Mouse (Mus musculus): ENCODE results near the gene Sema7a. TPM values are rescaled to one million over a fixed set of nuclear protein-coding genes. Genes with fewer than 3 reads are reported as not detected.

The Sema7a gene
- polyA plus RNA-seq, 1 experiment from 2014 or later: 0.34 TPM

DNA sequence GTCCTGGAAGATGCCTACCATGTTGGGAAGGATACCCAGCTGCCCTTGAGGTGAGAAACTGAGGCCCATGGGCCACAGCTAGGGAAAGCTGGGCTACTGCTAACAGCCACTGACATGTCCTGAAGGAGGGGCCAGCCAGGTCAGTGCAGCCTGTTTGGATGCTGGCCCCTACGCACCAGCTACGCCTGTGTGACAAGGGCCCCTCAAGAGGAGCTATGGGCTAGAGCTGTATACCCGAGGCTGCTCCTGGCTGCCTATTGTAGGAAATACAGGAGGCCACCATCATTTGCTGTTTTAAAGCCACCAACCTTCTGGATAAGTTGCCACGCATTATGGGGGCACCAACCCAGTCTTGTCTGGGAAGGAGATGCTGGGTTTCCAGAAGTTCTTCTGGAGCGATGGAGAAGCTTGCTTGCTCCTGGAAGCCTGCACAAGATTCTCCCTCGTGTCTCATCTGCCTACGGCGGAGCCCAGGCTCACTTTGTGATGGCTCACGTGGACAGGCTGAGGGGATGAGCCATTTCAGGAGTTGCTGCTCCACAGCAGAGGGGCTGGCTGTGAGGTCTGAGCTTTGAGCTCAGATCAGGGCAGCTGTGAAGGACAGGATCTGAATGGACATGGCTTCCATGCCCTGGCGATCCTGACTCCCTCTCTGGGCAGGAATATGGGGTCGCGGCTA lies 68.6 kb downstream of the Sema7a start:
- WGBS: 66% methylated on average over 12 of the region's 12 CpGs
- no peak overlapping the region for H3K4me2 ChIP-seq (ENCODE audit: low read depth, low read length)
- no peak overlapping the region for H3K4me3 ChIP-seq (replicated peaks; ENCODE audit: low read length)
- H3K27me3 ChIP-seq (ENCODE audit: control insufficient read depth, insufficient read depth, low read length): no peaks in the 10 kb centered on the region
- no peaks in the 10 kb centered on the region for H3K36me3 ChIP-seq (ENCODE audit: control insufficient read depth, insufficient read depth, low read length)
- no peak for ATAC-seq (ENCODE audit: insufficient read depth, low FRiP score)
- no peaks in the 10 kb centered on the region for H3K4me1 ChIP-seq (ENCODE audit: control insufficient read depth, insufficient read depth, low read length)
- no peak overlapping the region for H3K9ac ChIP-seq (ENCODE audit: low read length)
- H3K27ac ChIP-seq (ENCODE audit: low read length): no peak overlapping the region
- no peaks in the 10 kb centered on the region for H3K9me3 ChIP-seq (replicated peaks; ENCODE audit: control insufficient read depth, low read length)

DNA sequence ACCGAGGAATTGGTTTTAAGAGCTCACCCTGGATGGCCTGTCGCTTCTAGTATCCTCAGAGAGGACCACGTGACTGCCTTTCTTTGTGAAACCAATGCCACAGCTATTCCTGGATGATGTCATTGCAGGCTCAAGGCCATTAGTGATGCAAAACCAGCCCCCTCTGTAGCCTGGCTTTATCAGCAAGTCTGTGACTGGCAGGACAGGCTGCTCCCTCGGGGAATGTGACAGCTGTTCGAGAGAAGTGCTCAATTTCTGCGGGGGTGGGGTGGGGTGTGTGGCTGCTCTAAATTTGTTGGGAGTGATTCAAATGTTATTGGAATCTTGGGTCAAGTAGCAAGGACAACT lies 69.1 kb downstream of the Sema7a start:
- H3K4me3 ChIP-seq (replicated peaks; ENCODE audit: low read length): no peak overlapping the region
- H3K27me3 ChIP-seq (ENCODE audit: control insufficient read depth, insufficient read depth, low read length): no peaks in the 10 kb centered on the region
- no peaks in the 10 kb centered on the region for H3K4me1 ChIP-seq (ENCODE audit: control insufficient read depth, insufficient read depth, low read length)
- WGBS: 7% methylated on average over 6 of the region's 6 CpGs
- no peaks in the 10 kb centered on the region for H3K36me3 ChIP-seq (ENCODE audit: control insufficient read depth, insufficient read depth, low read length)
- no peak overlapping the region for H3K27ac ChIP-seq (ENCODE audit: low read length)
- no peak overlapping the region for H3K4me2 ChIP-seq (ENCODE audit: low read depth, low read length)
- H3K9ac ChIP-seq (ENCODE audit: low read length): no peak overlapping the region
- no peaks in the 10 kb centered on the region for H3K9me3 ChIP-seq (replicated peaks; ENCODE audit: control insufficient read depth, low read length)
- peak; percentile 50; the same call in 1 of the 2 replicates for ATAC-seq (ENCODE audit: insufficient read depth, low FRiP score)

DNA sequence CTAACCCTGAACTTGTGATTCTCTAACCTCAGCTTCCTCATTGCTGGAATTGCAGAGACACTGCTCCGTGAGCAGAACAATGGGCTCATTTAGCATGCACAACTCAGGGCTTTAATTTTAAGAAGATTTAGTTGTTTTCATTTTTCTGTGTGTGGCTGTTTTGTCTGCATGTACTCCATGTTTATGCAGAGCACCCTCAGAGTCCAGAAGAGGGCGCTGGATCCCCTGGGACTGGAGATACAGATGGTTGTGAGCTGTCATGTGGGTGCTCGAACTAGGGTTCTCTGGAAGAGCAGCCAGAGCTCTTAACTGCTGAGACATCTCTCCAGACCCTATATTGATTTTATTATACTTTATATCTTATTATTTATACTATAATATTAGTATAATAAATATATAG lies 69.7 kb downstream of the Sema7a start:
- Histone ChIP-seq H3K9ac (ENCODE audit: low read length) (no peak overlapping the region), H3K4me2 (ENCODE audit: low read depth, low read length) (no peak overlapping the region), H3K36me3 (ENCODE audit: control insufficient read depth, insufficient read depth, low read length) (no peaks in the 10 kb centered on the region), H3K27ac (ENCODE audit: low read length) (no peak overlapping the region), H3K4me3 (replicated peaks; ENCODE audit: low read length) (no peak overlapping the region), H3K27me3 (ENCODE audit: control insufficient read depth, insufficient read depth, low read length) (no peaks in the 10 kb centered on the region), H3K9me3 (replicated peaks; ENCODE audit: control insufficient read depth, low read length) (no peaks in the 10 kb centered on the region), H3K4me1 (ENCODE audit: control insufficient read depth, insufficient read depth, low read length) (no peaks in the 10 kb centered on the region; the same call in 1 of the 2 replicates)
- ATAC-seq (ENCODE audit: insufficient read depth, low FRiP score): no peak
- WGBS: 60% methylated on average over 3 of the region's 3 CpGs

DNA sequence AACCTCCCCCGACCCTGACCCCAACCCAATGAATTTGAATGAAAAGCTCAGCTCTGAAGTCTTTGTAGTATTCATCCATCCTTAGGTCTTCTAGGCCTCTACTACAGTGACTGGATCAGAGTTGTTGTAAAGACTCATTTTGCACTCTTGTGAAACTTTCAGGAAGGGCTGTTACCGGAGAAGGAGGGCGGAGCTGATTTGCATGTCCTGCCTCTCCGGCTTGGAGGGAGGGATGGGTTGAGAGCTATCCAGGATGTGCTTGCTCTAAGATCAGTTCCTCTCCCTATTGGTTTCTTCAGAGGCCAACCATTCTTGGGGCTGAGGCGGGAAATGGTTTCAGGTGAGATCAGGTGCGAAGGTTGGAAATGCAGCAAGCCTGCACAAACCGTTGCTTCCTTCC lies 71.1 kb downstream of the Sema7a start:
- H3K9ac ChIP-seq (ENCODE audit: low read length): no peak overlapping the region
- no peaks in the 10 kb centered on the region for H3K27me3 ChIP-seq (ENCODE audit: control insufficient read depth, insufficient read depth, low read length)
- H3K27ac ChIP-seq (ENCODE audit: low read length): no peak overlapping the region
- H3K4me3 ChIP-seq (replicated peaks; ENCODE audit: low read length): no peak overlapping the region
- ATAC-seq (ENCODE audit: insufficient read depth, low FRiP score): no peak
- no peaks in the 10 kb centered on the region for H3K36me3 ChIP-seq (ENCODE audit: control insufficient read depth, insufficient read depth, low read length)
- whole genome bisulfite sequencing: 38% methylated on average over 7 of the region's 7 CpGs
- no peaks in the 10 kb centered on the region for H3K9me3 ChIP-seq (replicated peaks; ENCODE audit: control insufficient read depth, low read length)
- H3K4me1 ChIP-seq (ENCODE audit: control insufficient read depth, insufficient read depth, low read length): no peaks in the 10 kb centered on the region; the same call in 1 of the 2 replicates
- H3K4me2 ChIP-seq (ENCODE audit: low read depth, low read length): no peak overlapping the region

DNA sequence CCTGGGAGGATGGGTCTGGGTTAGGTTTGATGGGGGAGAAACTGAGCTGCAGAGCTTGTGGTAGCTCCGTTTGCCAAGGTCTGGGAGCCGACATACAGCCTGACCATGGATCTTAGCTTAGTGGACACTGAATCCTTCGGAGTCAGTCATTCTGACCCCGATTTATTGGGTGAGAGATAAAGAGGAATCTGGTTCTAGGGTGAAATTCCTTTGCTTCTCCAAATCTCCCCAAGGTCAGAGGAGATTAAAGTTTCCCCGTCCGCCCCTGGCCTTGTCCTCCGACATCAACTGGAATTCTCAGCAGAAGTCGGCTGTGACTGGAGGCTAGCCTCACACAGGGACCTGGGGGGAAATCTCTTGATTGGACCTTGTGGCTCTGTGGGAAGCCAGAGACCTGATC lies 71.6 kb downstream of the Sema7a start:
- no peak overlapping the region for H3K4me3 ChIP-seq (replicated peaks; ENCODE audit: low read length)
- no peaks in the 10 kb centered on the region for H3K9me3 ChIP-seq (replicated peaks; ENCODE audit: control insufficient read depth, low read length)
- no peaks in the 10 kb centered on the region; the same call in 1 of the 2 replicates for H3K4me1 ChIP-seq (ENCODE audit: control insufficient read depth, insufficient read depth, low read length)
- H3K9ac ChIP-seq (ENCODE audit: low read length): no peak overlapping the region
- WGBS: 67% methylated on average over 8 of the region's 8 CpGs
- no peak for ATAC-seq (ENCODE audit: insufficient read depth, low FRiP score)
- no peaks in the 10 kb centered on the region for H3K36me3 ChIP-seq (ENCODE audit: control insufficient read depth, insufficient read depth, low read length)
- no peak overlapping the region for H3K27ac ChIP-seq (ENCODE audit: low read length)
- no peaks in the 10 kb centered on the region for H3K27me3 ChIP-seq (ENCODE audit: control insufficient read depth, insufficient read depth, low read length)
- no peak overlapping the region for H3K4me2 ChIP-seq (ENCODE audit: low read depth, low read length)

Other genes starting within 250 kb of the Sema7a start
- gene Edc3, start 231.6 kb upstream of the Sema7a start, polyA plus RNA-seq (2015; fragmentation: Nextera tagmentation; extraction: Ambion mirVana): 28.6 and 32.9 TPM in 2 replicates
- 66.7 and 76.8 TPM in 2 replicates for gene Clk3, start 174.3 kb upstream of the Sema7a start, polyA plus RNA-seq (2015; fragmentation: Nextera tagmentation; extraction: Ambion mirVana)
- 4.2 and 4.5 TPM in 2 replicates for gene Arid3b, start 103.3 kb upstream of the Sema7a start, polyA plus RNA-seq (2015; fragmentation: Nextera tagmentation; extraction: Ambion mirVana)
- gene Ubl7, start 29.1 kb upstream of the Sema7a start, polyA plus RNA-seq (2015; fragmentation: Nextera tagmentation; extraction: Ambion mirVana): 82.1 and 89.2 TPM in 2 replicates
- gene Cyp11a1, start 66.3 kb downstream of the Sema7a start, polyA plus RNA-seq (2015; fragmentation: Nextera tagmentation; extraction: Ambion mirVana): 1.5 and 7.6 TPM in 2 replicates
- gene Stra6, start 123.7 kb downstream of the Sema7a start, polyA plus RNA-seq (2015; fragmentation: Nextera tagmentation; extraction: Ambion mirVana): 1.4 and 2.2 TPM in 2 replicates
- not detected in 2 replicates for gene Ccdc33, start 178.7 kb downstream of the Sema7a start, polyA plus RNA-seq (2015; fragmentation: Nextera tagmentation; extraction: Ambion mirVana)